Mouse (Mus musculus): ENCODE measurements around the gene Zfp141. TPM values are rescaled to one million over a fixed set of nuclear protein-coding genes. Genes with fewer than 3 reads are reported as not detected.

Gene Zfp141
- polyA plus RNA-seq, 1 experiment from 2014 or later = 11.7 TPM

Other genes with a start within 250 kb of the Zfp141 start
- gene Vmn2r61, start 245.7 kb downstream of the Zfp141 start, polyA plus RNA-seq (2016; fragmentation: Nextera tagmentation; extraction: Ambion mirVana) = not detected in 2 replicates
- not detected in 2 replicates for gene 4933421I07Rik, start 57.6 kb downstream of the Zfp141 start, polyA plus RNA-seq (2016; fragmentation: Nextera tagmentation; extraction: Ambion mirVana)
- not detected in 2 replicates for gene Gm21028, start 72.8 kb upstream of the Zfp141 start, polyA plus RNA-seq (2016; fragmentation: Nextera tagmentation; extraction: Ambion mirVana)
- 1.0 and 1.3 TPM in 2 replicates for gene Zfp977, start 86.8 kb upstream of the Zfp141 start, polyA plus RNA-seq (2016; fragmentation: Nextera tagmentation; extraction: Ambion mirVana)
- 2.7 and 2.9 TPM in 2 replicates for gene Zfp976, start 136.8 kb upstream of the Zfp141 start, polyA plus RNA-seq (2016; fragmentation: Nextera tagmentation; extraction: Ambion mirVana)
- gene Zfp975, start 187.0 kb upstream of the Zfp141 start, polyA plus RNA-seq (2016; fragmentation: Nextera tagmentation; extraction: Ambion mirVana) = 7.2 and 8.1 TPM in 2 replicates
- not detected in 2 replicates for gene Gm17067, start 221.3 kb upstream of the Zfp141 start, polyA plus RNA-seq (2016; fragmentation: Nextera tagmentation; extraction: Ambion mirVana)

All from midbrain, embryonic 10.5 days (tissue).